Mouse (Mus musculus) heart, embryonic 12.5 days (tissue): ENCODE results near the gene Snx22. TPM values are rescaled to one million over a fixed set of nuclear protein-coding genes. Genes with fewer than 3 reads are reported as not detected.

ENCODE experiments used
- ATAC-seq: fragments of 200-750 bp; cut with Nextera tagmentation; 2 replicates; pipeline ENCODE4 v1.8.0; 2017; ENCODE audit warnings: moderate TSS enrichment, moderate library complexity; ENCODE audit not compliant: insufficient number of reproducible peaks, low FRiP score
- H3K27ac ChIP-seq: fragments of 300-500 bp; sonication (generic); 2 replicates; pipeline ENCODE4 v1.5.1; 2016; ENCODE audit warnings: mild to moderate bottlenecking, moderate library complexity; ENCODE audit not compliant: poor library complexity, severe bottlenecking
- H3K27me3 ChIP-seq: fragments of 300-500 bp; sonication (generic); replicated peaks from 2 replicates; pipeline ENCODE4 v1.6.1; 2016; ENCODE audit warnings: mild to moderate bottlenecking, moderate library complexity
- H3K36me3 ChIP-seq: fragments of 300-500 bp; sonication (generic); 2 replicates; pipeline ENCODE4 v1.6.1; 2016; ENCODE audit warnings: mild to moderate bottlenecking, moderate library complexity
- H3K4me1 ChIP-seq: fragments of 300-500 bp; sonication (generic); replicated peaks from 2 replicates; pipeline ENCODE4 v1.6.1; 2016; ENCODE audit warnings: mild to moderate bottlenecking
- H3K4me2 ChIP-seq: fragments of 300-500 bp; sonication (generic); 2 replicates; pipeline ENCODE4 v1.6.1; 2016; ENCODE audit warnings: mild to moderate bottlenecking, moderate library complexity
- H3K4me3 ChIP-seq: fragments of 300-500 bp; sonication (generic); 2 replicates; pipeline ENCODE4 v1.5.1; 2016; ENCODE audit warnings: mild to moderate bottlenecking
- H3K9ac ChIP-seq: fragments of 300-500 bp; sonication (generic); 2 replicates; pipeline ENCODE4 v1.6.1; 2016; ENCODE audit warnings: mild to moderate bottlenecking, moderate library complexity
- H3K9me3 ChIP-seq: fragments of 300-500 bp; sonication (generic); replicated peaks from 2 replicates; pipeline ENCODE4 v1.6.1; 2016; ENCODE audit warnings: mild to moderate bottlenecking, moderate library complexity
- WGBS: fragments of 180-500 bp; shearing (Covaris S2); methylation state at CpG from one replicate; pipeline ENCODE4 v1.1.7; 2016; 5-methylcytosine and 5-hydroxymethylcytosine counted together
- polyA plus RNA-seq: library from polyadenylated mRNA; unstranded; fragments of >200 nt; fragmentation: Nextera tagmentation; extraction: Ambion mirVana; gene quantifications from 2 replicates; pipeline ENCODE4 v1.2.1, GENCODE M21; 2016

The Snx22 gene
- polyA plus RNA-seq, 1 experiment from 2014 or later: 2.4 TPM

DNA sequence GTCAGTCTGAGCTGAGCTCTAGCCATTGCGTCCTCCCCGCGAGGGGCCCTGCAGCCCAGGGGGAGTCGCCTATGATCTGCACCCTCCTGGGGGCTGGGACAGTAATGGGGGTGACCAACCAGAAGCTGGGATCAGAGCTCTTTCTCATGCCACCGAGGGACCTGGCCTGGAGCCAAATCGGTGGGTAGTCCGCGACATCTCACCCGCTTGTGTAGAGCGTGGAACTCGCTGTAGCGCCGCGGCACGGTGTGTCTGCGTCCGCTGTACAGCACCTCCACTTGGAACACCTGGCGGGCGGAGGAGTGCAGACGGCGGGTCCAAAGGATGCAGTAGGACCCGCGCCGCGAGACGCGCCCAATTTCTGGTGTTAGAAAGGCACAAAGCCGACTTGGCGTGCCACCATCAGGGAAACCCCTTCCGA, 538 bp downstream of the Snx22 start:
- H3K27me3 ChIP-seq: peaks cover 12% of the 10 kb centered on the region; the same call in 1 of the 2 replicates
- ATAC-seq: peak; percentile 58
- WGBS: under 1% methylated on average over 30 of the region's 30 CpGs
- H3K4me3 ChIP-seq: peak overlapping the region; percentile 54
- peaks cover 32% of the 10 kb centered on the region for H3K36me3 ChIP-seq
- peak overlapping the region; percentile 91 for H3K4me2 ChIP-seq
- H3K4me1 ChIP-seq: peaks cover 22% of the 10 kb centered on the region
- H3K27ac ChIP-seq: no peak overlapping the region
- peak overlapping the region; percentile 71 for H3K9ac ChIP-seq
- H3K9me3 ChIP-seq: no peaks in the 10 kb centered on the region

DNA sequence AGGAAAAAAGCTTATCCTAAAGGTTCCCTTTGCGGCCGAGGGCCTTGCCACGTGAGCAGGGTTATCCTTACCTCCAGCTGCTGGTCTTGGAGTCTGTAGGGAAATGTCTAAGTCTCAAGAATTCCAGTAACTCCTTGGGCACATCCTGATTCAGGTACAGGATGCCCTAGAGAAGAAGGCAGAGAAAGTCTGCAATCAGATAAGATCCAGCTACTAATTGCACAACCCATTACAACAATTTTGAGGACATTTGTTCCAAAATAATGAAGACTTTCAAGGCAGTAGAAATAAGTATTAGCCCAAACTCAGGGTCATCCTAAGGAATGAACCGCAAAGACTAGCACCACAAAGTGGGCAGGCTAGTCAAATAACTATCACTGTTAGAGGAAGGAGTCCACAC, 1.5 kb downstream of the Snx22 start:
- no peak overlapping the region for H3K9ac ChIP-seq
- no peaks in the 10 kb centered on the region for H3K9me3 ChIP-seq
- H3K4me1 ChIP-seq: peaks cover 22% of the 10 kb centered on the region
- H3K27me3 ChIP-seq: peaks cover 12% of the 10 kb centered on the region; the same call in 1 of the 2 replicates
- ATAC-seq: no peak
- H3K4me3 ChIP-seq: no peak overlapping the region
- WGBS: 62% methylated on average over 4 of the region's 4 CpGs
- H3K4me2 ChIP-seq: no peak overlapping the region
- peaks cover 41% of the 10 kb centered on the region for H3K36me3 ChIP-seq
- no peak overlapping the region for H3K27ac ChIP-seq

DNA sequence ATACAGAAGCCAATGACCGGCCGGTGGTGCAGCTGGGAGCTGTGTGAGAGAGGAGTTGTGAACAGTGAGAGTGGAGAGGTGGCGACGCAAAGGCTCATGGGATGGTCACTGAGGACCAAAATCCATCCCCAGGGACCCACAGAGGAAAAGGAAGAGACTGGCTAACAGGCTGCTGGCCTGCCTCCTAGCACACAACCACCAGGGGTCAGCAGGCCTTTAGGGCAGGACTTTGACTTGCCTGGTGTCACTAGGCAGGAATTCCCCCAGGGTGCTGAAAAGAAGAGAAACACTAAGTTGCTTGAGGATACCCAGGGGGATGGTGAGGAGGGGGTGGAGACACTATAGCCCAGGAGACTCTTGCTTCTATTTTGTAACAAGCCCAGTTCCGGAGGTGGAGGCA, 2.0 kb downstream of the Snx22 start:
- 7% methylated on average over 5 of the region's 5 CpGs for WGBS

DNA sequence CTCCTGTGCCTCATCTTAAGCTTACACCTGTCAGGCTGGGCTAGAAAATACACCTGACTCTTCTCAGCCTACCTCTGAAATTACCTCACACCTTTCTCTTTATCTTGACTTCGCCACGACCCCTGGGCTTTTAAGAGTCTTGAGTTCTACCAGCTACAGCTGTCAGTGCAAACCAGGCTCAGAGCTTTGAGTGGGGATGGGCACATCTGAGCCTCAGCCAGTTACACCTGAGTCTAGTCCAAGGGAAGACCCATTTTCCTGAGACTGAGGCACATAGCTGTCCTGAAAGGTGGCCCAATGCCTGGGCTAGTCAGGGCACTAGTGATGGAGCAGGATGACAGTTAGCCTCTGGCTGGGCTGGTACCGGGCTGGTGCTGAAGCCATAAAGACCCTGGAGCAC, 2.7 kb downstream of the Snx22 start:
- H3K4me2 ChIP-seq: no peak overlapping the region
- H3K27me3 ChIP-seq: peaks cover 12% of the 10 kb centered on the region; the same call in 1 of the 2 replicates
- no peak overlapping the region for H3K4me3 ChIP-seq
- no peaks in the 10 kb centered on the region for H3K9me3 ChIP-seq
- 75% methylated on average over 3 of the region's 3 CpGs for WGBS
- peaks cover 50% of the 10 kb centered on the region for H3K36me3 ChIP-seq
- peaks cover 25% of the 10 kb centered on the region for H3K4me1 ChIP-seq
- no peak overlapping the region for H3K27ac ChIP-seq
- ATAC-seq: no peak
- H3K9ac ChIP-seq: no peak overlapping the region

More for the DNA sequence above, 2.0 kb downstream of the Snx22 start:
- peaks cover 46% of the 10 kb centered on the region for H3K36me3 ChIP-seq
- no peak overlapping the region for H3K4me2 ChIP-seq
- peaks cover 23% of the 10 kb centered on the region for H3K4me1 ChIP-seq
- H3K9me3 ChIP-seq: no peaks in the 10 kb centered on the region
- H3K27me3 ChIP-seq: peaks cover 12% of the 10 kb centered on the region; the same call in 1 of the 2 replicates
- H3K9ac ChIP-seq: no peak overlapping the region
- no peak overlapping the region for H3K4me3 ChIP-seq
- no peak for ATAC-seq
- H3K27ac ChIP-seq: no peak overlapping the region

DNA sequence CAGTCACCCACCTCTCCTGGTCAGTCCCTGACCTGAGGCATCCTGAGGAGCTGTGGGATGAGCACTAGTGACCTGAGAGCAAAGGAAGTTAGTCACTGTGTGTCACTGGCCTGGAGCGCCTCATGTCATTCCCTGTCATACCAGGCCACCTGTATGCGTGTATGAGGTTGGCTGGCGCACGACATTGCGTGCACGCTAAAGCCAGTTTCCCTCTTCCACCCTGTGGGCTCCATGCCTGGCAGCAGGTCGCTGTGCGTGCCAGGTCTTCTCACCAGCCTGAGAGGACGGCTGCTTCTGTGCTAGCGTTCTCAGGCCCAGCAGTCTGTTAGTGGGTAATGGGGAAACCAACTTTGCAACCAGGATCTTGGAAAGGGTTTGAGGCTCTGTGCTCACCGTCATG, 5.2 kb downstream of the Snx22 start:
- no peak for ATAC-seq
- Histone ChIP-seq H3K4me1 (peaks cover 31% of the 10 kb centered on the region), H3K9ac (no peak overlapping the region), H3K9me3 (no peaks in the 10 kb centered on the region), H3K4me3 (no peak overlapping the region), H3K36me3 (peaks cover 55% of the 10 kb centered on the region), H3K4me2 (no peak overlapping the region), H3K27me3 (0 out of 2 replicates have a peak, but pooled peaks cover 6% of the 10 kb centered on the region), H3K27ac (no peak overlapping the region)
- 95% methylated on average over 11 of the region's 11 CpGs for WGBS

DNA sequence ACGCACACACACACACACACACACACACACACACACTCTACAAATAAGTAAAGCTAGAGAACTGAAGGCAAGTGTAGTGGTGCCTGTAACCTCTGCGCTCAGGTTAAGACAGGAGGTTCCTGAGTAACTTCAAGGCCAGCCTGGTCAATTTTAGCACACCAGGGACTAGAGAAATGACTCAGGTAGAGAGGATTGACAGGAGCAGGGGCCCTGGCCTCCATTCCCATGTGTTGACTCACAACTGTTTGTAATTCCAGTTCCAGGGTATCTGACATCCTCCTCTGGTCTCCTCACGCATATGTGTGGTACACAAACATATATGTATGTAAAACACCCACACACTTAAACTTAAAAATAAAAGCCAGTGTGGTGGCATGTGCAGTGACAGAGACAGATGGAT, 6.1 kb downstream of the Snx22 start:
- WGBS: 87% methylated on average over 3 of the region's 3 CpGs
- H3K4me1 ChIP-seq: peaks cover 27% of the 10 kb centered on the region
- no peak overlapping the region for H3K27ac ChIP-seq
- no peak for ATAC-seq
- no peak overlapping the region for H3K4me3 ChIP-seq
- H3K27me3 ChIP-seq: 0 out of 2 replicates have a peak, but pooled peaks cover 6% of the 10 kb centered on the region
- no peak overlapping the region for H3K9ac ChIP-seq
- H3K4me2 ChIP-seq: no peak overlapping the region
- H3K9me3 ChIP-seq: no peaks in the 10 kb centered on the region
- peaks cover 55% of the 10 kb centered on the region for H3K36me3 ChIP-seq

DNA sequence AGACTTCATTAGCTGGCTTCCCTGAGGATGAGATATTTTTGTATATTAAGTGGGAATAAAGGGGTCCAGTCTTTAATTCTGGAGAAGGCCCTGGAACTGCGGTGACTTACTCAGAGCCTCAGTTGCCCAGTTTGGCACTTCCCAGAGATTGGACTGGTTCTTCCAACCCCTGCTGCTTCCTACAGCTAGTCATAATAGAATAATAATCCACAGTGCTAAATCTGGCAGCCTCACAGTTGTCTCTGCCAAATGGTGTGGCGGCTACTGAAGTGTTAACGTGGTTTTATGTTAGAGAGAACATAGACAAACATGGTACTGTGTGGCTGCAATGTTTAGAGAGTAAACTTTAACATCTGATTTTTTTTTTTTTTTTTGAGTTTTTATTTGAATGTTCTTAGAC, 7.9 kb downstream of the Snx22 start:
- Histone ChIP-seq H3K4me3 (peak overlapping the region; percentile 67), H3K4me2 (peak overlapping the region; percentile 84), H3K27me3 (no peaks in the 10 kb centered on the region), H3K9ac (0 out of 2 replicates have a peak overlapping the region, but pooled peaks have one; percentile 81), H3K36me3 (peaks cover 47% of the 10 kb centered on the region), H3K27ac (no peak overlapping the region), H3K9me3 (no peaks in the 10 kb centered on the region), H3K4me1 (peaks cover 18% of the 10 kb centered on the region)
- ATAC-seq: no peak
- WGBS: 94% methylated on average over 3 of the region's 3 CpGs

DNA sequence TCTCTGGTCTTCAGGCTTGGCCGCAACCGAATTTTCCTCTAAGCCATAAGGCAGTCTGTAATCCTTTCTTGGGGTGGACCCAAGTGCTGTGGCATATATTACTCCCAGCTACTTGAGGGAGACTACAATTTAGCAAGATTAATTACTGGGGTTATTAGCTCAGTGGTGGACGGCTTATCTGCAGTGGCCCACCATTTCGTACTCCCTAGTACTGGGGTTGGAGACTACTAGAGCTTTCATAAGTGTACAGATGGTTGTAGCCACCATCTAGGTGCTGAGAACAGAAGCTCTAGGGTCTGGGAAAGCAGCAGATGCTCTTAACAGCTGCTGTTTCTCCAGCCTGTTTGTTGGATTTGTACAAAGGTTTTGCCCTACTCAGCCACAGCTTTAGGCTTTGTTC, 8.5 kb downstream of the Snx22 start:
- peaks cover 40% of the 10 kb centered on the region for H3K36me3 ChIP-seq
- peak overlapping the region; percentile 81 for H3K9ac ChIP-seq
- H3K4me3 ChIP-seq: peak overlapping the region; percentile 67
- no peaks in the 10 kb centered on the region for H3K27me3 ChIP-seq
- no peak overlapping the region for H3K27ac ChIP-seq
- H3K4me1 ChIP-seq: peaks cover 18% of the 10 kb centered on the region
- peak overlapping the region; percentile 84 for H3K4me2 ChIP-seq
- no peaks in the 10 kb centered on the region for H3K9me3 ChIP-seq
- WGBS: 34% methylated on average over 4 of the region's 4 CpGs
- ATAC-seq: no peak

DNA sequence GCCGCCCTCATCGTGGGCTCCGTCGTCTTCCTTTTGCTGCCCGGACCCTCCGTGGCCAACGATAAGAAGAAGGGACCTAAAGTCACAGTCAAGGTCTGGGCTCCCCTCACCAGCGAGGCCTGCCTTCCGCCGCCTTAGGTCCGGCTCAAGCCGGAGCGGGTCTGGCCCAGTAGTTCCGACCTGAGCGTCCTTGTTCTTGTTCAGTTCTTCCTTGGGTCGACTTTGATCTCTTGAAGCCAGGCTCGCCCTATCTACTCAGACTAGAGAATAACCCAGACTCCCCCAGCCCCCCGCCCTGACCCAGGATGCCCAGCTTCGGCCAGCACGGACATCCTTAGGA, 9.2 kb downstream of the Snx22 start:
- Histone ChIP-seq H3K9ac (peak overlapping the region; percentile 81), H3K4me1 (peaks cover 18% of the 10 kb centered on the region), H3K27ac (peak overlapping the region; percentile 59), H3K27me3 (no peaks in the 10 kb centered on the region), H3K36me3 (peaks cover 33% of the 10 kb centered on the region), H3K9me3 (no peaks in the 10 kb centered on the region), H3K4me3 (peak overlapping the region; percentile 67), H3K4me2 (peak overlapping the region; percentile 84)
- 0% methylated on average over 19 of the region's 20 CpGs for WGBS
- ATAC-seq: peak; percentile 42

DNA sequence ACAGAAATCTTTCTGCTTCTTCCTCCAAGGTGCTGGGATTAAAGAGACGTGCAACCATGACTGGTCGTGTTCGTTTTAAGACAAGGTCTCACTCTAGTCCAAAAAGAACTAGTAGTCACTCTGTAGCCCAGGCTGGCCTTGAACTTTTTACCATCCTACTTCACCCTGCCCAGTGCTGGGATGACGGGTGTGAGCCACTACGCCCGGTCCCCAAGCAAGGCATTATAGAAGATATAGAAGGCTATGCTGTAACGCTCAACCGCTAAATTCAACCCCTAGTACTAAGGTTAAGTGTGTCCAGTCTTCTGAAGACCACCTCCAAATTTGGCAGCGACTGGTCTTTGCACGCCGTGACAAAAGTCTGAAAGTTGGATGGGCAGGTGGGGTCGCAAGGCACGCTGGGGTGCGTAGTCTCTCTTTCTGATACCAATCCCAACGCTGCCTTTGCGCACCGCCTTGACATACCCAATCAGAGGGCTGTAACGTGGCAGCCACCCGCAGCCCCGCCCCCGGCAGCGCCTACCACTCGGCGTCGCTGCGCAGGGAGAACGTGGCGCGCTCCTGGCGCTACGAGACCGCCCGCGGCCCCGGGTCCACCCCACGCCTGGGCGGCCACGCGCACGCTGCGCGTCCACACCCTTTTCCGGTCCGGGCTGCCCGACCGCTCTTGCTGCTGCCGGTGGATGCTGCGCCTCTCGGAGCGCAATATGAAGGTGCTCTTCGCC, 9.8 kb downstream of the Snx22 start, which contains the start of gene Ppib:
TSS of gene Ppib (plus strand) at position 640 of the 725 bp plus-strand sequence.
- Histone ChIP-seq H3K9ac (peak within 1 kb of the TSS; percentile 81), H3K27me3 (no peaks in the 10 kb centered on the region), H3K36me3 (peaks cover 29% of the 10 kb centered on the region), H3K4me1 (peaks cover 18% of the 10 kb centered on the region), H3K4me3 (peak within 1 kb of the TSS; percentile 67), H3K27ac (peak within 1 kb of the TSS; percentile 59), H3K4me2 (peak within 1 kb of the TSS; percentile 84), H3K9me3 (no peaks in the 10 kb centered on the region)
- ATAC-seq: peak; percentile 98
- WGBS: 1% methylated on average over 51 of the region's 51 CpGs

DNA sequence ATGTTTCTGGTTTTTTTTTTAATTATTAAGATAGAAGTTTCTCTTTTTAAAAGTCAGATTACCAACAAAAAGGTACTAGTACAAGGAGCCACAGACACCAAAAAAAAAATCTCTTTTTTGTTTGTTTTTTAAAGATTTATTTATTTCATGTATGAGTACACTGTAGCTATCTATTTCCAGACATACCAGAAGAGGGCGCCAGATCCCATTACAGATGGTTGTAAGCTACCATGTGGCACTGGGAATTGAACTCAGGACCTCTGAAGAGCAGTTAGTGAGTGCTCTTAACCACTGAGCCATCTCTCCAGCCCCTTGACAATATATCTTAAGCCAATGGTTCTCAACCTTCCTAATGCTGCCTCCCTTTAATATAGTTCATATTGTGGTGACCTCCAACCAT, 15.9 kb downstream of the Snx22 start:
- ATAC-seq: no peak
- H3K4me1 ChIP-seq: peaks cover 6% of the 10 kb centered on the region; the same call in 1 of the 2 replicates
- H3K9me3 ChIP-seq: no peaks in the 10 kb centered on the region
- no peak overlapping the region for H3K4me2 ChIP-seq
- H3K36me3 ChIP-seq: no peaks in the 10 kb centered on the region
- no peak overlapping the region for H3K27ac ChIP-seq
- no peaks in the 10 kb centered on the region for H3K27me3 ChIP-seq
- 33% methylated on average over 1 of the region's 1 CpGs for WGBS
- no peak overlapping the region for H3K4me3 ChIP-seq
- no peak overlapping the region for H3K9ac ChIP-seq
